Mouse (Mus musculus) hindbrain, embryonic 10.5 days (tissue): ENCODE data around the gene Cfl1. TPM values are rescaled to one million over a fixed set of nuclear protein-coding genes. Genes with fewer than 3 reads are reported as not detected.
A peak's percentile ranks its signal among the peaks of the same experiment; 100 is the strongest.

Source experiments
- DNase-seq: peaks from one replicate; pipeline ENCODE4 v3.0.0-alpha.2; 2017; ENCODE audit warnings: low spot score
- H3K27ac ChIP-seq: fragments of 300-500 bp; sonication (generic); 2 replicates; pipeline ENCODE4 v1.5.1; 2016; ENCODE audit warnings: mild to moderate bottlenecking, moderate library complexity
- H3K27me3 ChIP-seq: fragments of 300-500 bp; sonication (generic); 2 replicates; pipeline ENCODE4 v1.6.1; 2016; ENCODE audit warnings: mild to moderate bottlenecking; ENCODE audit not compliant: poor library complexity, insufficient read depth, severe bottlenecking
- H3K36me3 ChIP-seq: fragments of 300-500 bp; sonication (generic); 2 replicates; pipeline ENCODE4 v1.6.1; 2016; ENCODE audit warnings: mild to moderate bottlenecking, moderate library complexity
- H3K4me1 ChIP-seq: fragments of 300-500 bp; sonication (generic); replicated peaks from 2 replicates; pipeline ENCODE4 v1.6.1; 2016; ENCODE audit warnings: mild to moderate bottlenecking
- H3K4me3 ChIP-seq: fragments of 300-500 bp; sonication (generic); 2 replicates; pipeline ENCODE4 v1.5.1; 2016; ENCODE audit warnings: mild to moderate bottlenecking, moderate library complexity
- H3K9me3 ChIP-seq: fragments of 300-500 bp; sonication (generic); 2 replicates; pipeline ENCODE4 v1.6.1; 2016; ENCODE audit warnings: mild to moderate bottlenecking, moderate library complexity
- WGBS: fragments of 180-500 bp; shearing (Covaris S2); methylation state at CpG from one replicate; pipeline ENCODE4 v1.1.7; 2016; 5-methylcytosine and 5-hydroxymethylcytosine counted together
- polyA plus RNA-seq: library from polyadenylated mRNA; unstranded; fragments of >200 nt; fragmentation: Nextera tagmentation; extraction: Ambion mirVana; gene quantifications from 2 replicates; pipeline ENCODE4 v1.2.1, GENCODE M21; 2016

Cfl1 gene
- polyA plus RNA-seq, 1 experiment from 2014 or later, result 3,562 TPM

DNA sequence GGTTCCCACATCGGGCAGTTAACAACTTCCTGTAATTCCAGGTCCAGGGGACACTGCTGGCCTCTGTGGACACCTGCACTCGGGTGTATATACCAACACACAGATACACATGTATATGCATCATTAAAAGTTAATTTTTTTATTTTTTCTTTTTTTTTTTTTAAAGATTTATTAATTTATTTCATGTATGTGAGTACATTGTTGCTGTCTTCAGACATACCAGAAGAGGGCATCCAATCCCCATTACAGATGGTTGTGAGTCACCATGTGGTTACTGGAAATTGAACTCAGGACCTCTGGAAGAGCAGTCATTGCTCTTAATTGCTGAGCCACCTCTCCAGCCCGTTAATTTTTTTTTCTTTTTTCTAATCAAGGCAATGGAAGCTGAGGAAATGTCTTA, 17.4 kb upstream of the Cfl1 start:
- Histone ChIP-seq H3K27ac (no peak overlapping the region), H3K27me3 (peaks cover 18% of the 10 kb centered on the region), H3K4me3 (no peak overlapping the region), H3K9me3 (no peaks in the 10 kb centered on the region), H3K4me1 (peaks cover 31% of the 10 kb centered on the region), H3K36me3 (peaks cover 12% of the 10 kb centered on the region)
- no peak for DNase-seq
- 76% methylated on average over 3 of the region's 3 CpGs for WGBS

- Histone ChIP-seq H3K4me3 (peak within 1 kb of the TSS; percentile 76), H3K9me3 (no peaks in the 10 kb centered on the region), H3K36me3 (peaks cover 14% of the 10 kb centered on the region), H3K27ac (peak within 1 kb of the TSS; percentile 94), H3K27me3 (peaks cover 18% of the 10 kb centered on the region), H3K4me1 (peaks cover 27% of the 10 kb centered on the region)
- peak; percentile 75 for DNase-seq
- 3% methylated on average over 22 of the region's 22 CpGs for WGBS
Observed at GRCm38 (mm10) chr19:5473720-5474119, 16.5 kb upstream of the Cfl1 start, which contains the start of gene Efemp2. Gene Efemp2 (plus strand): TSS chr19:5473954.

DNA sequence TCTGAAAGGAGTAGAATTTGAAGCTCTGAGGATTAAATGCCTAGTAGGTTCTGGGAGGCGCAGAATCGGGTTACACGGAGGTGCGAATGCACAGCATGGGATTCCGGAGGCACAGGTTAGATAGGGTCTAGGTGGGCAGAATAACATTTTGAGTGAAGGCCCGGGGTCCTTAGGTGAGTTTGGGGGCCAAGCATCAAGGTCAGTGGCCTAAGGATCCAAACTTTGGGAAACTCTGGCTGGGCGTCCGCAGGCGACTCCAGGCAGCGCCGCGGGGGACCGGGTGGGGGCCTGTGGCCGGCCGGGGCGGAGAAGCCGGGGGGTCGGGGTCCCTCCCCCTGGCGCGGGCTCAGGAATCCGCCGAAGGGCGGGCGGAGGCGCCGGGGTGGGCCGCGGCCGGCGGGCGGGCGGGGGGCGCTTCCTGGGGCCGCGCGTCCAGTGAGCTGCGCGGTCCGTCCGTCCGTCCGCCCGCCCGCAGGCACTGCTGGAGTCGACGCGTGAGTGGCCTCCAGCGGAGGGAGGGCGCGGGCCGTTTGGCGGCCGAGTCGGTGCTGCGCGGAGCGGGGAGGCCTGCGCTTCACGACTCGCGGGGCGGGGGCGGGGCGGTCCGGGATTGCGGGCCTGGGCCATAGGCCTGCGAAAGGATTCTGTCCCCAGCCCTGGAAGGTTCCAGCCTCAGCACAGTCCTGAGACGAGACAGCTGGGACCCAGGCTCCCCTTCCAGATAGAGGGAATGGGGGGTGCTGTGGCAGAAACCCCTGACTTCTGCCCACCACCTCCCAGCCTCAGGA, 15.8 kb upstream of the Cfl1 start:
- Histone ChIP-seq H3K27me3 (peaks cover 18% of the 10 kb centered on the region), H3K9me3 (no peaks in the 10 kb centered on the region), H3K27ac (peak overlapping the region; percentile 94), H3K36me3 (peaks cover 22% of the 10 kb centered on the region), H3K4me3 (peak overlapping the region; percentile 76), H3K4me1 (peaks cover 27% of the 10 kb centered on the region)
- DNase-seq, result peak; percentile 67
- WGBS, result under 1% methylated on average over 65 of the region's 68 CpGs

DNA sequence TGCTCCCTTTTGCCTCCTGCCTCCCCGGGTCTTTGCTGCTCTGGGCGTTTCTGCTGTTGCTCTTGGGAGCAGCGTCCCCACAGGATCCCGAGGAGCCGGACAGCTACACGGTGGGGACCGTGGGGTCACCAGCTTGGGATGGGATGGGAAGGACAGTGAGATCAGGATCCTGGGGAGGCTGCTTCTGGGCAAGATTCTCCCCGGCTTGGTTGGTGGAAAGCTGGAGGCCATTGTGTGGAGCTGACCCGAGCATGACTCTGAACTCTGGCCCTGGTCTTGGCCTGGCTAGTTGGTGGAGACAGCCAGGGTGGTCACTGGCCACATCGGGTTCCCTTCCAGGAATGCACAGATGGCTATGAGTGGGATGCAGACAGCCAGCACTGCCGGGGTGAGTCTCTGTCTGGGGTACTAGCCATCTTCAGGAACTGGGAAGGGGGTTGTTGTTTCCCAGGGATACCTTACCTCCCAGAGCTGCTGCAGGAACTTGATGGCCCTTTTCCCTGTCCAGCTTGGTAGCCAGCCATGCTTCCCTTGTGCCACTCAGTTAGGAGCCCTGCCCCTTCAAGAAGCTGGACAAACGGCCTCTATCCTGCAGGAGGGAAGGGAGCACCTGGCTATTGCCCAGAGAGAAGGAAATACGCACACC, 15.1 kb upstream of the Cfl1 start:
- peak overlapping the region; percentile 76 for H3K4me3 ChIP-seq
- no peak for DNase-seq
- WGBS, result 25% methylated on average over 13 of the region's 13 CpGs

GRCm38 (mm10) chr19:5477004-5477667, 13.1 kb upstream of the Cfl1 start:
- no peaks in the 10 kb centered on the region for H3K9me3 ChIP-seq
- 86% methylated on average over 10 of the region's 10 CpGs for WGBS
- H3K4me3 ChIP-seq, result peak overlapping the region; percentile 2; the same call in 1 of the 2 replicates
- H3K36me3 ChIP-seq, result peaks cover 48% of the 10 kb centered on the region
- no peak overlapping the region for H3K27ac ChIP-seq
- H3K27me3 ChIP-seq, result peaks cover 18% of the 10 kb centered on the region
- no peak for DNase-seq
- peaks cover 27% of the 10 kb centered on the region for H3K4me1 ChIP-seq

More for the DNA sequence above, 15.1 kb upstream of the Cfl1 start:
- H3K36me3 ChIP-seq, result peaks cover 29% of the 10 kb centered on the region
- peaks cover 18% of the 10 kb centered on the region for H3K27me3 ChIP-seq
- H3K4me1 ChIP-seq, result peaks cover 27% of the 10 kb centered on the region
- H3K27ac ChIP-seq, result peak overlapping the region; percentile 94
- no peaks in the 10 kb centered on the region for H3K9me3 ChIP-seq

DNA sequence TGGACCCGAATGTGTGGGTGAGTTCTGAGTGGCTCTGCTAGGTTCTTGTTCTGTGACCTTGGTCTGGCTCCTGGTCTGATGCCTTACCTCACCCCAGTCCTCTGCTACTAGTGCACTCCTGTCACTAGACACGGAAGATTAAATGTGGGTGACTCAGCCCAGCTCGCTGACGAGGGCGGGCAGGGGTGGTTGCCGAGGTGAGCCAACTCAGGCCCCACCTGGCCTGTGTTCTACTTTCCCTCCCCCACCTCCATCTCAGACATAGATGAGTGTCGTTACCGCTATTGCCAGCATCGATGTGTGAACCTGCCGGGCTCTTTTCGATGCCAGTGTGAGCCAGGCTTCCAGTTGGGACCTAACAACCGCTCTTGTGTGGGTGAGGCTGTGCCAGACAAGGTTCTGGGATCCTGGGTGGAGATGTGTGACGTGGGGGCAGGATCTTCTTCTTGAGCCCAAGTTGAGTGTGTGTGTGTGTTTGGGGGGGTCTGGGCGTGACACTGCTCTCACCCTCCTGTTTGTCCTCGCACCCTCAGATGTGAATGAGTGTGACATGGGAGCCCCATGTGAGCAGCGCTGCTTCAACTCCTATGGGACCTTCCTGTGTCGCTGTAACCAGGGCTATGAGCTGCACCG, 12.5 kb upstream of the Cfl1 start:
- no peaks in the 10 kb centered on the region for H3K9me3 ChIP-seq
- 91% methylated on average over 18 of the region's 18 CpGs for WGBS
- H3K4me3 ChIP-seq, result peak overlapping the region; percentile 2; the same call in 1 of the 2 replicates
- peaks cover 18% of the 10 kb centered on the region for H3K27me3 ChIP-seq
- H3K36me3 ChIP-seq, result peaks cover 55% of the 10 kb centered on the region
- DNase-seq, result no peak
- H3K4me1 ChIP-seq, result peaks cover 27% of the 10 kb centered on the region
- no peak overlapping the region for H3K27ac ChIP-seq

GRCm38 (mm10) chr19:5480016-5480415, 10.2 kb upstream of the Cfl1 start:
- H3K27ac ChIP-seq, result no peak overlapping the region
- WGBS, result 95% methylated on average over 10 of the region's 10 CpGs
- H3K9me3 ChIP-seq, result no peaks in the 10 kb centered on the region
- no peak overlapping the region for H3K4me3 ChIP-seq
- H3K4me1 ChIP-seq, result peaks cover 11% of the 10 kb centered on the region
- peaks cover 5% of the 10 kb centered on the region; the same call in 1 of the 2 replicates for H3K27me3 ChIP-seq
- peaks cover 77% of the 10 kb centered on the region for H3K36me3 ChIP-seq
- no peak for DNase-seq

DNA sequence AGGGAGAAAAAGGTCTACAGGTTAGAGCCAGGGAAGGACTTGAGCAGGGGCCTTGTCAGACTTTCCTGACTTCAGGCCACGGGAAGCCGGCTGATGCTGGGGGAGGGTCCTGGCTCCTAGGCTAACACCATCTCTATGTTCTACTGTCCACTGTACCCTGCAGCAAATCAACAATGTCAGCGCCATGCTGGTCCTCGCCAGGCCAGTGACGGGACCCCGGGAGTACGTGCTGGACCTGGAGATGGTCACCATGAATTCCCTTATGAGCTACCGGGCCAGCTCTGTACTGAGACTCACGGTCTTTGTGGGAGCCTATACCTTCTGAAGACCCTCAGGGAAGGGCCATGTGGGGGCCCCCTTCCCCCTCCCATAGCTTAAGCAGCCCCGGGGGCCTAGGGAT, 8.9 kb upstream of the Cfl1 start:
- H3K27me3 ChIP-seq, result no peaks in the 10 kb centered on the region
- no peak for DNase-seq
- no peaks in the 10 kb centered on the region for H3K9me3 ChIP-seq
- H3K36me3 ChIP-seq, result peaks cover 91% of the 10 kb centered on the region
- H3K4me3 ChIP-seq, result no peak overlapping the region
- peaks cover 2% of the 10 kb centered on the region; the same call in 1 of the 2 replicates for H3K4me1 ChIP-seq
- no peak overlapping the region for H3K27ac ChIP-seq
- 93% methylated on average over 10 of the region's 10 CpGs for WGBS

DNA sequence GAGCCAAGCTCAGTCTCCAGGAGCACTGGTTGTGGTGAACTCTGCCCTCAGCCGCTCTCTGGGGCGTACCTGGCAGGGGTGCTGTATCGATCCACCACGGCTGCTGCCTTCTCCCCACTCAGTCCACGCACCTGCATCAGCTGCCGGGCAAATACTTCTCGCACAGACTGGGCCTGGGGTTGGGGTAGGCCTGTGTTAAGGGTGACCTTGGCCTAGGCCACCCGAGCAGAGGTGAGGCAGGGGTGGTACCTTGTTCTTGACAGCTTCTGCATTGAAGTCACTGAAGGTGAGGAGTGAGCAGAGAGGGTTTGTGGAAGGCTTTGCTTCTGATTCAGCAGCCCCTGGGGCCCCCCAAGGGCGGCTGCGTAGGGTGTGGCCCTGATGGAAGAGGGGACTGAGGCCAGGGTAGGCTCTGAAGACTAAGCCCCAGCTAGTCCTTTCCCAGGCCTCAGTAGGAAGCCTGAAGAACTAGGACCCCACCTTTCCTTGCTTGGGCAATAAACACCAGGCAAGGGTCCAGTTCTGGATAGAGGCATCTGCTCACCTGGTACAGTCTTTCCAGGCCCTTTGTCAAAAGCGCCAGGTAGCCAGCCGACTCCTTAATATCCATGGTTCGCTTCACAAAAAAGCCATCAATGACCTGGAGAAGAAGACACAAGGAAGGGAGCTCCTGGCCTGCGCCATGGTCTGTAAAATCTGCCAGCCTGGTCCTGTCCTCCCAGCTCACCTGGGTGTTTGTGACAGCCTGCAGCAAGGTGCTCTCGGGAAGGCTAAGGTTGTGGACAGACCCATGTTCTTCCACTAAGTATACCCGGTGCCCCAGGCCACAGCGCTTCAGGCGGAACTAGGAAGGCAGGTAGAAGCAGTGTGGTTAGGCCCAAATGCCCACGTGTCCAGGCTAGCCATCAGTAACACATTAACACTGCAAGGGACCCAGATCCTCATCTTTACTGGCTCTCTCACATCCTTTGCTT, 6.6 kb upstream of the Cfl1 start:
- DNase-seq, result no peak
- Histone ChIP-seq H3K36me3 (peaks cover 81% of the 10 kb centered on the region), H3K9me3 (no peaks in the 10 kb centered on the region), H3K4me1 (peaks cover 22% of the 10 kb centered on the region), H3K4me3 (0 out of 2 replicates have a peak overlapping the region, but pooled peaks have one; percentile 2), H3K27ac (no peak overlapping the region), H3K27me3 (no peaks in the 10 kb centered on the region)
- 96% methylated on average over 19 of the region's 19 CpGs for WGBS

- no peaks in the 10 kb centered on the region for H3K9me3 ChIP-seq
- no peaks in the 10 kb centered on the region for H3K27me3 ChIP-seq
- peaks cover 73% of the 10 kb centered on the region for H3K36me3 ChIP-seq
- peaks cover 30% of the 10 kb centered on the region for H3K4me1 ChIP-seq
- 91% methylated on average over 5 of the region's 5 CpGs for WGBS
- no peak for DNase-seq
- H3K4me3 ChIP-seq, result no peak overlapping the region
- no peak overlapping the region for H3K27ac ChIP-seq
Observed at GRCm38 (mm10) chr19:5484496-5484895, 5.8 kb upstream of the Cfl1 start.

- DNase-seq, result no peak
- 96% methylated on average over 8 of the region's 8 CpGs for WGBS
- H3K4me1 ChIP-seq, result peaks cover 38% of the 10 kb centered on the region
- H3K27me3 ChIP-seq, result no peaks in the 10 kb centered on the region
- H3K27ac ChIP-seq, result no peak overlapping the region
- H3K36me3 ChIP-seq, result peaks cover 64% of the 10 kb centered on the region
- no peaks in the 10 kb centered on the region for H3K9me3 ChIP-seq
- no peak overlapping the region for H3K4me3 ChIP-seq
Observed at GRCm38 (mm10) chr19:5485371-5485770, 4.9 kb upstream of the Cfl1 start.
